Mouse (Mus musculus) thymus, adult 2 months (tissue): ENCODE measurements around the gene Iqch. TPM values are rescaled to one million over a fixed set of nuclear protein-coding genes. Genes with fewer than 3 reads are reported as not detected.

ENCODE experiments used
- DNase-seq: peaks from one replicate; pipeline ENCODE4 v3.0.0; 2021
- H3K27ac ChIP-seq: fragments of 200-500 bp; 2 replicates; pipeline ENCODE4 v1.5.1; 2012; ENCODE audit warnings: low read length, control low read depth; ENCODE audit not compliant: control insufficient read depth, insufficient read depth
- H3K27me3 ChIP-seq: fragments of 200-500 bp; 2 replicates; pipeline ENCODE4 v1.6.1; 2012; ENCODE audit warnings: mild to moderate bottlenecking, low read length, moderate library complexity, mixed read lengths; ENCODE audit not compliant: control insufficient read depth, insufficient read depth
- H3K36me3 ChIP-seq: fragments of 200-500 bp; 2 replicates; pipeline ENCODE4 v1.6.1; 2012; ENCODE audit warnings: mild to moderate bottlenecking, low read length, moderate library complexity; ENCODE audit not compliant: control insufficient read depth, insufficient read depth
- H3K4me1 ChIP-seq: fragments of 200-500 bp; replicated peaks from 2 replicates; pipeline ENCODE4 v1.6.1; 2012; ENCODE audit warnings: low read length; ENCODE audit not compliant: control insufficient read depth, insufficient read depth
- H3K4me3 ChIP-seq: fragments of 200-500 bp; 2 replicates; pipeline ENCODE4 v1.5.1; 2012; ENCODE audit warnings: mild to moderate bottlenecking, low read length, control low read depth, moderate library complexity; ENCODE audit not compliant: control insufficient read depth, insufficient read depth
- CTCF ChIP-seq: fragments of 200-500 bp; IDR thresholded peaks from 2 replicates; pipeline ENCODE4 v1.5.1; 2012; ENCODE audit warnings: mild to moderate bottlenecking, control low read depth, low read length, moderate library complexity, borderline replicate concordance; ENCODE audit not compliant: control insufficient read depth, poor library complexity, insufficient read depth; ENCODE audit errors: extremely low read depth
- POLR2A ChIP-seq: fragments of 200-500 bp; IDR thresholded peaks from 2 replicates; pipeline ENCODE4 v1.6.1; 2012; ENCODE audit warnings: mild to moderate bottlenecking, low read length, control low read depth, moderate library complexity; ENCODE audit not compliant: control insufficient read depth, poor library complexity, insufficient read depth; ENCODE audit errors: extremely low read depth
- WGBS: fragments of 180-500 bp; shearing (Covaris S2); methylation state at CpG from one replicate; pipeline ENCODE4 v1.1.7; 2018; 5-methylcytosine and 5-hydroxymethylcytosine counted together
- polyA plus RNA-seq: library from polyadenylated mRNA; depleted of rRNA; stranded (reverse); fragments of >200 nt; gene quantifications from 2 replicates; pipeline ENCODE4 v1.2.3, GENCODE M21; 2012

Gene Iqch
- polyA plus RNA-seq, 1 experiment, result 0.16 TPM

DNA sequence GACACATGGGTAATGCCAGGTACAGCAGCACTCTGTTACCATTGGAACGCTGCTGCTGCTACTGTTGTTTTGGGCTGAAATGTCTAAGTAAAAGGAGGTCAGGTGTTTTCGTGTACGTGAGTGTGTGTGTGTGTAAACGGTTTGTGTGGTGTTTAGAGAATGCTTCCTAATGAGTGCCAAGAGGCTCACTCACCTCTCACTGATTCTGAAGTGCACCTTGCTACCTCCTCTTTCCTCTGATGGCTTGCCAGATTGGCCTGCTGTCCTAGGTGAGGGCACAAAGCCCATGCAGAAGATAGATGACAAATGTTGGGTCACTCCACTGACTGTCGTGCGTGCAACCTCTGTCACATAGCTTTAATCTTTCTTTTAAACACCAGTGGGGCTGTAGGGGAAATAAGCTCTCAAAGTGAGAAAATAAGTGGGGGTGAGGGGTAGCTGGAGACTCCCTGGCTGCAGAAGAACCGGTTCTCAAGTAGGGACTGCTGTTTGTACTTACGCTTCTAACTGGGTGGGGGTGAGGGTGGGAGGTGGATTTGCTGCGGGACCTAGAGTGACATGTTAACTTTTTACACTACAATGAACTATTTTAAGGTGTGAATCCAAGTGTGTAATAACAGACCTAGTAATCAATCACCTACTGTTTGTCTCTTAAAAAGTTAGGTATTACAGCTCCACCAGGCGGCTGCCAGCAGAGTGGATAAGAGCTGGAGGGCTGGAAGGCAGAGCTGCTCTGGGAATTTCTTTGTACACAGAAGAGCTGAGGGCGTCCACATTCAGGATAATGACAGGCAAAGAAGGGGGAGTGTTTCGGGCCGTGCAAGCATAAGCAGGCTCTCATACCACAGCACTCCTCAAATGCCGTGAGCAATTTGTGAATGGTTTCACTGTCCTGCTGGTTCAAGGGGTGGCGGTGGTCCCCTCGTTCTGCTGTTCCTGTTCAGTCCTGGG is 10.5 kb upstream of the Iqch start:
- Histone ChIP-seq H3K36me3 (peaks cover 13% of the 10 kb centered on the region), H3K27me3 (no peaks in the 10 kb centered on the region), H3K4me3 (no peak overlapping the region), H3K4me1 (peaks cover 45% of the 10 kb centered on the region), H3K27ac (no peak overlapping the region)
- 71% methylated on average over 16 of the region's 16 CpGs for WGBS
- TF ChIP-seq CTCF, result no peak
- TF ChIP-seq POLR2A, result no peak
- no peak for DNase-seq

DNA sequence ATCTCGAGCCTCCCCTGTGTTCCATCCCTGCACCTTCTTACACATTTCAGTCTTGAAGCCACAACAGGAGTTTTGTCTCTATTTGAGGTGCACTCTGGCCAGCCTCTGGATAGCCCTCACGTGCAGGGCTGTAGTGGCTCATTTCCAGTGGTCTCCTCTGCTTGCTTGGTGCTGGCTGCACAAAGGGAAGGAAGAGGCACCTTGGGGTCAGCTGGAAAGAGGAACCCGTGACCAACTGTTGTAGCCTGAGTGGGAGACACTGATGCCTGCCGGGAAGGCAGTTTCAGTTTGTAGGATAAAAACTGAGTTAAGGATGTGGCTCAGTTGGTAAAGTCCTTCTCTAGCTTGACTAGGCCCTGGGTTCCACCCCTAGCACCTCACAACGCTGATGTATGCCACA is 9.7 kb upstream of the Iqch start:
- Histone ChIP-seq H3K27me3 (no peaks in the 10 kb centered on the region), H3K27ac (no peak overlapping the region), H3K36me3 (peaks cover 5% of the 10 kb centered on the region), H3K4me1 (peaks cover 47% of the 10 kb centered on the region), H3K4me3 (no peak overlapping the region)
- DNase-seq, result no peak
- TF ChIP-seq POLR2A (no peak), CTCF (no peak)
- WGBS, result 31% methylated on average over 5 of the region's 5 CpGs

DNA sequence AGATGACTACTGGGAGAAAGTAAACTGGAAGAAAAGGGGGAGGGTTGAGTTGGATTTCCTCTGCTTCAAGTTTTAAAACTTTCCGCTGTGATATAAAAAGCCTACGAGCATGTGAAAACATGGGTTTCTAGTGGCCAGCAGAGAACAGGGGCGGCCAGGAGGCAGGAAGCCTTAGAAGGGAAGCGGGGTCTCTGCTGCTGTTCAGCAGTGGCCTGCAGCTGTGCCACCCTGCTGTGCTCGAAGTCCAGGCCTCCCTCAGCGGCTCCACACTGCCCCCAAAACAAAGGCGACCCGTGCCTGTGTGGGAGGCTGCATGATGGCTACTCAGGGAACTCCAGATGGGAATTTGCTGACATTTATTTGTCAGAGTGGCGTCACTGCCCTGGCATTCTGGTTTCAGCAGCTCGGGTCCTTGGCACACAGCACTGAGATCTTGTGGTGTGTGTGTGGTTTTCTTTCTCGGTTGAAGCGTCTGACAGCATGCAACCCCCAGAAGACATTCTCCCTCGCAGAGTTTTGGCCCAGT is 8.6 kb upstream of the Iqch start:
- H3K4me3 ChIP-seq, result peak overlapping the region; percentile 6; the same call in 1 of the 2 replicates
- H3K36me3 ChIP-seq, result no peaks in the 10 kb centered on the region
- 4% methylated on average over 13 of the region's 13 CpGs for WGBS
- DNase-seq, result peak; percentile 30
- H3K27me3 ChIP-seq, result no peaks in the 10 kb centered on the region
- H3K27ac ChIP-seq, result peak overlapping the region; percentile 64
- peaks cover 47% of the 10 kb centered on the region for H3K4me1 ChIP-seq
- TF ChIP-seq CTCF, result no peak
- no peak for TF ChIP-seq POLR2A

DNA sequence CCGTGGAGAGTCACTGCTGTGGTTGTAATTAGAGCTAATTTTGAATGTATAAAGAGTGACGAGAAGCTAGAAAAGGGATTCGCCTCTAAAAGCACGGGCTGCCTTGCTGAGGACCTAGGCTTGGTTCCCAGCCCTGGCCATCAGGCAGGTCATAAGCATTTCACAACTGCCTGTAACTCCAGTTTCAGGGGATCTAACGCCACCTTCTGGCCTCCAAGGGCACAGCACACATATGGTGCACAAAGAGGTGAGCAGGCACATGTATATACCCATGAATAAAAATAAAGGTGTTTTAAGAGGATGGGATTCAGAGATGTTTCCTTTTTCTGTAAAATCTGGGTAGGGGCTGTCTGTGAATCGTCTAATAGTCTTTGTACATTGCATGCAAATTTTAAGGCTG is 7.9 kb upstream of the Iqch start:
- Histone ChIP-seq H3K27me3 (no peaks in the 10 kb centered on the region), H3K4me3 (no peak overlapping the region), H3K27ac (no peak overlapping the region), H3K4me1 (peaks cover 49% of the 10 kb centered on the region), H3K36me3 (no peaks in the 10 kb centered on the region)
- DNase-seq, result no peak
- TF ChIP-seq CTCF, result no peak
- TF ChIP-seq POLR2A, result no peak
- WGBS, result 77% methylated on average over 6 of the region's 6 CpGs

DNA sequence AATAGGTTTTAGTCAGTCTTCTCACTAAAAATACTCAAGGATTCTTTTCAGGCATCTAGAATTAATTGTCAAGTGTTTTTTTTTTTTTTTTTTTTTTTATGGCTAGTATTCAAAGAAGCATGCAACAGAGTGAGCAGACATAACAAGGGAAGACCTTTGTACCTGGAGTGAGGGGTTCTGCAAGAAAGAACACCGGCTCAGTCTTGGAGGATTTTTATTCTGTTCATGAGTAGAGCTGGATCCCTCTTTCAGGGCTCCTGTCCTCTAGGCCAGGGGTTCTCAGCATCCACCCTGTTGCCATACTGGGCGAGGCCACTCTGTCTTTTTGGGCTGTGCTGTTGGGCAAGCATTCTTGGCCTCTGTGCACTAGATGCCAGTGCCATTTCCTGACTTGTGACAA is 7.5 kb upstream of the Iqch start:
- Histone ChIP-seq H3K27me3 (no peaks in the 10 kb centered on the region), H3K4me3 (no peak overlapping the region), H3K36me3 (no peaks in the 10 kb centered on the region), H3K4me1 (peaks cover 49% of the 10 kb centered on the region), H3K27ac (no peak overlapping the region)
- 98% methylated on average over 2 of the region's 2 CpGs for WGBS
- DNase-seq, result no peak
- TF ChIP-seq CTCF (no peak), POLR2A (no peak)

DNA sequence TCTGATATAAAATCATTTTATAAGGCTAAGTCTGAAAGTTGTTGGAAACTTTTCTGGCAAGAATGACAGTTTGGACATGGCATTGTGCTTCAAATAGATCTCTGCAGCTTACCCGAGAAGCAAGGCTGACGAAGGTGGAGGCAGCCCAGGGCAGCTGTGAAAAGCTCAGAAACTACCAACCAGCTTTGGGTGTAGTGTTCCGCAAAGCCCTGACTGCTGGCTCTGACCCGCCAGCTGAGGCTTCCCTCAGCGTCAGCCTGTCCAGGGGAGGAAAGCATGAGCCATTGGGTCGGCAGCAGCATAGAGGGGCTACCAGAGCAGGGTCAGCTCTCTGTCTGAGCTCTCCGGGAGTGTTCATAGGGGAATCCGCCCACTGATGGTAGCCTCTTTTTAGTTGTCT is 7.0 kb upstream of the Iqch start:
- no peak overlapping the region for H3K4me3 ChIP-seq
- DNase-seq, result no peak
- TF ChIP-seq CTCF, result no peak
- WGBS, result 86% methylated on average over 8 of the region's 8 CpGs
- H3K36me3 ChIP-seq, result no peaks in the 10 kb centered on the region
- no peak overlapping the region for H3K27ac ChIP-seq
- H3K27me3 ChIP-seq, result no peaks in the 10 kb centered on the region
- peaks cover 49% of the 10 kb centered on the region for H3K4me1 ChIP-seq
